Mouse (Mus musculus): ENCODE measurements at regions not wholly inside any gene's neighbourhood (a gene's known extent, or its start where the extent isn't known, plus 50 kb on each side); places are given as distances from the start of the nearest gene placed in this dataset.
A peak's percentile ranks its signal among the peaks of the same experiment; 100 is the strongest.

GRCm38 (mm10) chr4:69898831-69899230, 511.4 kb downstream of the Cdk5rap2 start:
- DNase-seq (ENCODE audit: low spot score in 2 of 2) = no peak

GRCm38 (mm10) chr4:69896111-69896510, 514.1 kb downstream of the Cdk5rap2 start:
- peak in 1 of 2 experiments; percentile 25 for DNase-seq (ENCODE audit: low spot score in 2 of 2)

- no peak for DNase-seq (ENCODE audit: low spot score in 2 of 2)
Measured at GRCm38 (mm10) chr4:69892829-69893175, 517.4 kb downstream of the Cdk5rap2 start.

DNA sequence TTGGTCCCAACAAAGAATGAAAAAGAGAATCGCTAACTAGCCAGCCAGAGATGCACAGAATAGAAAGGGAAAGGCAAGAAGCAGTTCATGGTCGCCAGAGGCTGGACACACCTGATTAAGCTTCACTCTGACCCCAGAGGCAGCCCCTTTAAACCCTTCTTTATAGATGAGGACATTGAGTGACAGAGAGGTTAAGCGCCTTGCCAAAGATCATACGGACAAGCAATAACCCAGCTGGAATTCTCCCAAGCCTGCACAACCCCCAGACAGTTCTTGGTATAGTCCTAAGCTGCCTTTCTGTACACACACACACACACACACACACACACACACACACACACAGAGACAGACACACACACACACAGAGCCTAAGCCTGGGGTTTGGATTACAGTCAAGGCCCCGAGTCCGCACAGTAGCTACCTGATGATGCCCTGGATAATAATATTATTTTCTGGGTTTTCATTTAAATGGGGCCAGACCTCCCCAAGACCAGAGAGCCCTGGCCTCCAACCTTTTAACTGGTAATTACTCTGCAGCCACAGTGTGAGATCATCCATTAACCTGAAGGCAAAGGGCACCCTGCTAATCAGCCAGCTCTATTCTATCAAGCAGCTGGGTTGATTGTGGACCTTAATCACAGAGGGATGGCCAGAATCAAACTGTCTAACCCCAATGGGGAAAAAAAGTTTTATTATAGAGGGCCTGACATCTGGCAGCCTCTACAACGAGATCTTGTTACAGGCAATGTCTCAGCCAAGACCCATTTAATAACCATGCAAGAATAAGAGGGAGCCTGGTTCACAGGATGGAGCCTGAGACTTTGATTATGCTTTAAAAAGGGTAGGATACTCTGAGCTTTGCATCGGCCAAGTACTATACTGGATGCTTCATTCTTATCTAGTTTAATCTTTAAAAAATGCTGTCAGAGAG, 518.1 kb downstream of the Cdk5rap2 start:
- DNase-seq (ENCODE audit: low spot score in 2 of 2) = no peak

- DNase-seq (ENCODE audit: low spot score in 2 of 2) = peak; percentile 41 to 44
Measured at GRCm38 (mm10) chr4:69890655-69891054, 519.6 kb downstream of the Cdk5rap2 start.

- no peak for DNase-seq (ENCODE audit: low spot score in 2 of 2)
Measured at GRCm38 (mm10) chr4:69889931-69890634, 520.2 kb downstream of the Cdk5rap2 start.

GRCm38 (mm10) chr4:69876734-69877133, 533.5 kb downstream of the Cdk5rap2 start:
- DNase-seq (ENCODE audit: low spot score in 2 of 2) = no peak

DNA sequence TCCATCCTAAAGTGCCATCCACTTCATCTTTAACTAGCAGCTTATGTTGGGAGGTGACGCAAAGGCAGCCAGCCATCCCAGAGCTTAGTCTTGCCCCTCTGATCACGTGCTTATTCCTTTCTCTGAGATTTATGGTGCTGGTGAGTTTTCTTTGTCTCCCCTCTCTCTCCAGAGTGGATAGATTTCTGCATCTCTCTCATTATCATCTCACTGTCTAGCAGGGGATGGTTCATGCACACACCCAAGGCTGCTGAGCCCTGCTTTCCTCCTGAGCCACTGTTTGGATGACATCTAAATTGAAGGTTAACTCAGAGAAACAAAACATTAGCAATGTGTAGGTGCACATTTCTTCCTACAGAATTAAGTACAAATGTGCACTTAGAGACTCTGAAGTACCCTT, 539.6 kb downstream of the Cdk5rap2 start:
- no peak for DNase-seq (ENCODE audit: low spot score in 2 of 2)

DNA sequence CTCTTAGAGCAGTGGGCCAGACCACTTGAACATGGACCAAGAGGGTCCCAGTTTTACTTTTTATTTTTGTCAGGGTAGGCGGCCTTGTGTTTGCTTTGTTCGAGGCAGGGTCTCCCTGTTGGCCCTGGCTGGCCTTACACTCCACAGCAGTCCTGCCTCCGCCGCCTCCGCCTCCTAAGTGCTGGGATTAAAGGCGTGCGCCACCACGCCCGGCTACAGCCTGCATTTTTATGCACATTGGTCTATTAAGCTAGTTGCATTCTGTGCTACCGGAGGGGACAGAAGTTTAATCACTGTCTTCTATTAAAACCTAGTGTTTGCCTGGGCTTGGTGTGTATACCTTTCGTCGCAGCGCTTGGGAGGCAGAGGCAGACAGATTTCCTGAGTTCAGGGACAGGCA, 555.2 kb downstream of the Cdk5rap2 start:
- no peak for DNase-seq (ENCODE audit: low spot score in 2 of 2)

DNA sequence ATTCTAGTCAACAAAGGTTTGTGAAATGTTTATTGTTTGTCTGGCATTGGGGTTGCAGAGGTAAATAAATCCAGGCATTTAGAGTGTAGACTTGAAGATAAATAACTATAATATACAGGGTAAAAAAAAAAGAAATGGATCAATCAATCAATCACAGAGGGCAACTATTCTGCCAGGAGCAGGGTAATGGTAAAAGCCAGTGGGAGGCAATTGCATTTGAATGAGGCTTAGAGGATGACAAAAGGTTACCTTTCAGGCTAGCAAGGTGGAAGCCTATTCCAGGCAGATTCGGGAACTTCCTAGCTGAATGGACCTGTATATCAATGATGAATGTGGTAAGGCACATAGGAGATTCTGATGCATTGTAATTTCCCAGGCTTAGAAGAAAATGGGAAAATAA, 557.6 kb downstream of the Cdk5rap2 start:
- no peak for DNase-seq (ENCODE audit: low spot score in 2 of 2)

- DNase-seq (ENCODE audit: low spot score in 2 of 2) = peak in 1 of 2 experiments; percentile 18
Measured at GRCm38 (mm10) chr4:69849423-69849822, 560.8 kb downstream of the Cdk5rap2 start.

DNA sequence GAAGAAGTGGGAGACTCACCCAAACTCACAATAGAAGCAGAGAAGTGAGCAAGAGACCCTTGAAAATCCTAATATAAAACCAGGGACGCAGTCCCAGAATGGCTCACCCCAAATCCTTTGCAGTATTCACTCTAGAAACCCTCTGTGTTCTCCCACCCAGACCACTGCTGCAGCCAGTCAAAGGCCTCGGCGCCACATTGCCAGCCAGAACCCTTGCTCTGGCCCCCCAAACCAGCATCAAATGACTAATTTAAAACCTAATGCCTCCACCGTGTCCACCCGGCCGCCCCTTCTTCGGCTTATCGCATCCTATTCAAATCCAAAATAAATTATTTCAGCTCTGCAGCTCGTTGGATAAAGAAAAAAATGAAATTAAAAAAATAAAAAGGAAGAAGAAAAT, 570.4 kb downstream of the Cdk5rap2 start:
- no peak for DNase-seq (ENCODE audit: low spot score in 2 of 2)

DNA sequence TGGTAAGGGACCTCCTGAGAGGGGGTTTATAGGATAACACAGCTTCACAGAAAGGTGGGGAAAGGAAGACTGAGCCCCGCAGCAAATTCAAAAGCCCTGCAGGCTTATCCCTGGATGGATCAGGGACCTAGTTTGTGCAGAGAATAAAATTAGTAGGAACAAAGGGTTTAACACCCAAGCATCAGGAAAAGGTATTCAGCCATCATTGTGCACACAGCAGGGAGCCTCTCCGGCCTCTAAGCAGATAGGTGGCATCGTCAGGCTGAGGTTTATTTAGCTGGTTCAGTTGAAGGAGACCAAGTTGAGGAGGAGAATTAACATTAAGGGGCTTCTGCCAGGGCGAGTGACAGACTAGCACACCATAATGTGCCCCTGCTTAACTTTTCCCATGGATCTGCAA, 571.3 kb downstream of the Cdk5rap2 start:
- DNase-seq (ENCODE audit: low spot score in 2 of 2) = peak in 1 of 2 experiments; percentile 3

- DNase-seq (ENCODE audit: low spot score in 2 of 2) = no peak
Measured at GRCm38 (mm10) chr4:69824903-69825268, 585.4 kb downstream of the Cdk5rap2 start.

DNA sequence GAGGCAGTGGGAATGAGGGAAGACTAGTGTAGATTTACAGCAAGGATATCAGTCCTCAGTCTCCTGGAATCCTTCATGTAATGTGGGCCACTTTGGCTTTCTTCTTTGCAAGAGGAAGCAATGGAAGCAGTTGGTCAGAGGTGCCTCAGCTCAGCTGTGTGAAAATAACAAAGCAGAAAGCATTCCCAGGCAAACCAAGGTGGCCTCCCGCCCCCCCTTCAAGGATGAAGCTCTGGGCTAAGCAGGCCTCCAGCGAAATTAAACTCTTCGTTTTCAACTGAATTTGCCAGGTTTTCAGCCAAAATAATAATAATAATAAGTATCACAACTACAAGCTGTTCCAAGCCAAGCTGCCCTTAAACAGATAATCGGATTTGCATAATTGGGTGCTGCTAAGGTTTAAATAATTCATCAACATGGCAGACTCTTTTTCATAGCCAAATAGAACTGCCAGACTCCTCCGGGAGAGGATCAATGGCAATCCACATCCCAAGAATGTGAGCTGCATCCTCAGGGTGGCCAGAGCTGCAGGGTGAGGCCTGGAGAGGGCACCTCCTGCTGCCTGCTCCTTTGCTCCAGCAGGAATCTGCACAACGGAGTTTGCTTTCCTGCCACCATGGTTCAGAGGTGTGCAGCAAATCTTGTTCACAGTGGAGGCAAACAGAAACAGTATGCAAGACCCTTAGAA, 585.9 kb downstream of the Cdk5rap2 start:
- peak in 1 of 2 experiments; percentile 28 for DNase-seq (ENCODE audit: low spot score in 2 of 2)

DNA sequence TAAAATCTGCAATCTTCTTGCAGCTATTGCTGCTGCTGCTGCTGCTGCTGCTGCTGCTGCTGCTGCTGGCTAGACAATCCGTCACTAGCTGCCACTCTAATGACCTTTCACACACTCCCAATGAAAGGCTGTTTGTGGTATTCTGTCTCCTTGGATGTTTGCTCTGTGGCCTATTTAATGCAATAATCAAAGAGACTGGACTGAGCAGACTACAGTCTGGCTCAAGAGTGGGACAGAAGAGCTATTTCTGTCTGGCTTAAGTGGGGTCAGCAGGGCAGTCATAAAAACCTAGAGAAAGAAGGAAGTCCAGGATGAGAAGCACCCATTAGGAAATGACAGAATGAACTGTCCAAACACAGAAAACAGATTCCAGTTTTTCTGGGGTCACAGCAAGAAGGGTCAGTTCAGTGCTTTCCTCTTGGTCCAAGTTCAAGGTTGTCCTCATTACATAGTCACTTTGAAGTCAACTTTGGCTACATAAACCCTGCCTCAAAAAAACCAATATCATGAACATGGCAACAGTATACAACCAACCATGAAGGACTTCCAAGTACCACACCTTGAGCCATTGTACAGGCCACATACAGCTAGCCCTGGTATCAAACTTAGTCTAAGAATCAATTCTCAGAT, 586.8 kb downstream of the Cdk5rap2 start:
- no peak for DNase-seq (ENCODE audit: low spot score in 2 of 2)

DNA sequence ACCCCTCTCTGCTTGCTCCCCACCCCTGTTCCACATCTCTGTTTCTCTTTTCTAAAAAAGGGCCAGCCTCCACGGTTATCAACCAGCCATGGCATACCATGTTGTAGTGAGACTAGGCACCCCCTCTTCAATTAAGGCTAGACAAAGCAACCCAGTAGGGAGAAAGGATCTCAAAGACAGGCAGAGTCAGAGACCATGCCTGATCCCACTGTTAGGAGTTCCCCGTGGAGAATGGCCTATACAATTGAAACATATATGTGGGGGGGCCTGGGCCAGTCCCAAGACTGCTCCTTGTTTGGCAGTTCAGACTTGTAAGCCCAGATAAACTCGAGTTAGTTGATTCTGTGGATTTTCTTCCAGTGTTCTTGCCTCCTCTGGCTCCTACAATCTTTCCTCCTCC, 591.4 kb downstream of the Cdk5rap2 start:
- no peak for DNase-seq (ENCODE audit: low spot score in 2 of 2)

DNA sequence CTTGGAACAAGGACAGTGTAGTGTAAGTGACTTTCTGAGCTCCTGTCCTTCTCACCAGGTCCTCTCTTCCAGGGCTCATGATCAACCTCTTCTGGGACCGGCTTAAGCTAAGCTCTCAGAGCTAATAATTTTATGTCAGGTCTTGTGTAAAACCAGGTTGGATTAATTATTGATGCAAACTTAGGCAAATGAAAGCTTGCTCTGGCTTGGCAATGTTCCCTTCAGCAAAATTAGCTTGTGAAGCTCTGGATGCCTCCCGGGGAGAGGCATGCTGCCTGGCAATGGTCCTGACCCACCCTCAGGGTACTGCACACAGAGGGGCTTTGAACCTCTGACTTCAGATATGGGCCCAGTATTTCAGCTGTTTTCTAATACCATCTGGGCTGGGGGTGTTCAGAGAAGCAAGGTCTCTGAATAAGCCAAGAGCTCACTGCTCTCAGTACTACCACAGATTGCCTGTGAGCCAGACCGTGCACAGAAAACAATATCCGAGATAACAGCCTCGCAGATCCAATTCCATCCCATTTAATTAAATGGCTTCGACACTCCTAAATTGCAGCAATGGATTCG, 624.7 kb downstream of the Cdk5rap2 start:
- peak in 1 of 2 experiments; percentile 50 for DNase-seq (ENCODE audit: low spot score in 2 of 2)

DNA sequence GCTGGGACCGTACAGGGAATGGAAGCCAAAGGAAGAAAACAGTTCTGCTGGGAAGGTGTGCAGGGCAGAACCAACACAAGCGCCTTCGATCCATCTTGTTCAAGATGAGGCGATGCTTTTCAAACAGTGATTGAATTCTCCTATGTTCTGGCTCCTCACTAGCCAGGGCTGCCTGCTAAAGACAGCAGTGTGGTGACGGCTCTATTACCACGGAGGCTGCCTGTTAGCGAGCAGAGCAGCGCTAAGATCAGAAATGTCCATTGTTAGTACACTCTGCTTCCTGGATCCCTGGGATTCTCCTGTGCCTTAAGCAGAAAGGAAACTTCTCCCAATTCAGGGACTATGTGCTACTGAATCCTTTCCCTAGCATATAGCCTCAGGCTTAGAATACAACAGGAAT, 629.0 kb downstream of the Cdk5rap2 start:
- DNase-seq (ENCODE audit: low spot score in 2 of 2) = no peak

- DNase-seq (ENCODE audit: low spot score in 2 of 2) = no peak
Measured at GRCm38 (mm10) chr4:69761841-69762240, 648.4 kb downstream of the Cdk5rap2 start.

DNA sequence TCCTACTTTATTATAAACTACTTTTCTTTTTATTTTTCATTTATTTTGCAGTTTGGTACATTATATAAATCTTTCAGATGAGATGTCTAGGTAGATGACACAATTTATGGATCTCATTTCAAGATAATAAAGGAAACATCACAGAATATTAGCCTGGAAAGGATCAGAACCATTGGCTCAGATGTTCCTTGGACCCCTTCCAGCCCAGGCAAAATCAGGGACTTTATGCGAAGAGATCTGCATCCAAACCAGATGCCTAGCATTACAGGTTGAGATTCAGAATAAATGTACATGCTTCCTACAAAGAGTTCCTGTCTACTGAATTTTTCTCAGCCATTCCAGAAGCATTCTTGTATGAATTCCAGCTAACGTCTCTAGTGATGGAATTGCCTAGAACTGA, 650.6 kb downstream of the Cdk5rap2 start:
- DNase-seq (ENCODE audit: low spot score in 2 of 2) = no peak
